Mouse (Mus musculus): ENCODE measurements around the gene Mrc2.

Gene Mrc2

GRCm38 (mm10) chr11:105350643-105351042 lies 58.2 kb downstream of the Mrc2 start:
- DNase-seq (ENCODE audit: extremely low read depth, low read depth): no peak

GRCm38 (mm10) chr11:105352152-105352551 lies 59.7 kb downstream of the Mrc2 start:
- DNase-seq (ENCODE audit: extremely low read depth, low read depth): no peak

GRCm38 (mm10) chr11:105352954-105353890 lies 60.8 kb downstream of the Mrc2 start:
- DNase-seq (ENCODE audit: extremely low read depth, low read depth): no peak

GRCm38 (mm10) chr11:105353891-105354280 lies 61.4 kb downstream of the Mrc2 start:
- DNase-seq (ENCODE audit: extremely low read depth, low read depth): no peak

- no peak for DNase-seq (ENCODE audit: extremely low read depth, low read depth)
Measured at GRCm38 (mm10) chr11:105356301-105356700, 63.9 kb downstream of the Mrc2 start.

- no peak for DNase-seq (ENCODE audit: extremely low read depth, low read depth)
Measured at GRCm38 (mm10) chr11:105362041-105362765, 69.8 kb downstream of the Mrc2 start.

- DNase-seq (ENCODE audit: extremely low read depth, low read depth): no peak
Measured at GRCm38 (mm10) chr11:105362946-105363597, 70.6 kb downstream of the Mrc2 start.

DNA sequence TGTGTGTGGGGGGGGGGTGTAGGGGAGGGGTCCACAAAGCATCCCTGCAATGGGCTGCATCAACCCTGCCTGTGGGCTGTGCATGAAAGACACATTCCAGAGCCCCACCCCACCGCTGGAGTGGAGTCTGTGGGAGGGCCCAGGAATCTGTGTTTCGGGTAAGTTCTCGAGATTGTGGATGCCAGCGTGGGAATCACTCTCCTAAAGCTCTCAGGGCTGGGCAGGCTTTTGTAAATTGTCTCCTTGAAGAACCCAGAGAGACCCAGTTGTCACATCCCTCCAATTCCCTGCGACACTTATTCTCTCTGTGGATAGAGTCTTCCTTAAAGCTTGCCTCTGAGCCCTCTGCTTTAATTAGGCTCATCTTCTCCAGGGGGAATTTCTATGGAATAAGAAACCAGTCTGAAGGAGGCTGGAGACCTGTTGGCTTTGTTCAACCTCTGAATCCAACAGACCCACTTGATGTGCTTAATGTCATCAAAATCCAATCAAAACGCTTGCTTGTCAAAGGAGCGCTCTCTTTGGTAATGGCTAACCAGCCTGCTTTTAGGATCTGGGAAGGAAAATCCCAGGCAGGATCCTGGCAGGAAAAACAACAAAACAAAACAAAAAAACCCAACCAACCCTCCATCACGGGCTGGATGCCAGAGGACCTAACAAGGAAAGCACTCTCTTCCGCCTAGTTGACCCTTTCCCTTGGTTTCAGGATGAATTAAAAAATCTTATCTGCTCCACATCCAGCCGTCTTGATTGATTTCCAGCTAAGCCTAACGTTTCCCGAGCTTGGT lies 71.3 kb downstream of the Mrc2 start:
- no peak for DNase-seq (ENCODE audit: extremely low read depth, low read depth)

- DNase-seq (ENCODE audit: extremely low read depth, low read depth): no peak
Measured at GRCm38 (mm10) chr11:105364386-105365065, 72.1 kb downstream of the Mrc2 start.

DNA sequence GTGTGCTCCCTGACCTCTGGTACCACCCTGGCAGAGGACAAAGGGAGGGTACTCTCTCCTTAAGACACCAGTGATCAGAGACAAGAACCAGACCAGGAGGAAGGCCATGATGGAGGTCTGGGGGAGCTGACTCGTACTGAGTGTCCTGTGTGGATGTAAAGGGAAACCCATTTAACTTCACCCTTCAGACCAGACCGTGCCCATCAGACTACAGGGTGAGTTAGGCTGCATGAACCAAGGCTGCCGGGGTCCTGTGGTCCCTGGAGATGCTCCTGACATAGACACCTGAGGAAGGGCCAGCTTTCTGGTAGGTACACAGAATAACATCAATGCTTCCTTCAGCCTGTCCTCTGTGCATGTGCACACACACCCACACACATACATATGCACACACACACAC lies 73.2 kb downstream of the Mrc2 start:
- DNase-seq (ENCODE audit: extremely low read depth, low read depth): no peak

DNA sequence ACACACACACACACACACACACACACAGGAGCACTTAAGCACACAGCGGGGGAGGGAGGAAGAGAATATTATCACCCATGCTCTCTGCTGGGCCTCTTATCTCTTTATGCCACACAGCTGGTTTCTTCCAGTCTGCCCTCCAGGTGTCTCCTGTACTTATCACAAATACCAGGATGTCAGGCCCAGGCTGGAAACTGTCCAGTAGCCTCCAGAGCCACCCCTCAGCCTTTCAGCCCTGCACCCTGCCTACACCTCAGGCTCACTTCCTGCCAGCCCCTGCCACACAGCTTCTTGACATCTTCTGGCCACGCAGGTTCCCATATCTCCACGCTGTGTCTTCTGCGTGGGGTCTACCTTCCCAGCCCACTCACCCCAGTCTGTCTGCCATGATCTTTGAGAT lies 73.6 kb downstream of the Mrc2 start:
- peak; percentile 76 for DNase-seq (ENCODE audit: extremely low read depth, low read depth)

- DNase-seq (ENCODE audit: extremely low read depth, low read depth): no peak
Measured at GRCm38 (mm10) chr11:105367163-105367562, 74.7 kb downstream of the Mrc2 start.

GRCm38 (mm10) chr11:105368833-105369232 lies 76.4 kb downstream of the Mrc2 start:
- DNase-seq (ENCODE audit: extremely low read depth, low read depth): no peak

GRCm38 (mm10) chr11:105369526-105370386 lies 77.3 kb downstream of the Mrc2 start:
- DNase-seq (ENCODE audit: extremely low read depth, low read depth): no peak

DNA sequence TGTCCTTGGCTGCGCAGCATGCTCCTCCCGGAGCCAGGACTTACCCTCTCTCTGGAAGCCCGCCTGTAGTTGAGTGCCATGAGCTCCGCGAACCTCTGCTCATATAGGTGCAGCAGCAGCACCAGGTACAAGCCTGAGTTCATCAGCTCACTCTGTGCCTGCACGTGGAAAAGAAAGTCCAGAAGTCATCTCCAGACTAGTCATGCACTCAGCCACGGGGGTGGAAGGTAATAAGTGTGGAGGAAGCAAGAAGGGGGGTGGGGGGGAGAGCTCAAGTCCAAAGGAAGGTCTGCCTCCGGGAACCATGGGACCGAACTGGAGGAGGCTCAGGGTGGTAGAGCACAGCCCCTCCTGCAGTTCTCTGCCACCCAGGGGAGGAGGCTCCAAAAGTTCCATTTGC lies 79.4 kb downstream of the Mrc2 start:
- no peak for DNase-seq (ENCODE audit: extremely low read depth, low read depth)

DNA sequence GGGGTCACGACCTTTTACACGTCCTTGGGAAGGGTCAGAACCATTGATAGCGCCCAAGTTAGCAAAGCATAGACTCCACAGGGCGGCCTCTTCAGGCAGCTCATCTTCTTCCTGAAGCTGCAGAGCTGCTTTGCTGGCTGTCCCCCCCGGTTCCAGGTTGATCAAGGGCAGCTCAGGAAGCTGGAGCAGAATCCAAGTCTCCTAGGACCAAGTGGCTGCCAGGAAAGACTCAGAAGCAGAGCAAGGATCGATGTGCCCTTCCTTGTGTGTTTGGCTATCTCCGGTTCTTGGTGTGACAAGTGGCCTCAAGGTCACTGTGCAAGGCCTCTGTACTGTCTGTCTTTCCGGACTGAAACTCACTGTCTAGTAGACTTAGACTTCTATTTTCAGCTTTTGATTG lies 81.4 kb downstream of the Mrc2 start:
- DNase-seq (ENCODE audit: extremely low read depth, low read depth): no peak

DNA sequence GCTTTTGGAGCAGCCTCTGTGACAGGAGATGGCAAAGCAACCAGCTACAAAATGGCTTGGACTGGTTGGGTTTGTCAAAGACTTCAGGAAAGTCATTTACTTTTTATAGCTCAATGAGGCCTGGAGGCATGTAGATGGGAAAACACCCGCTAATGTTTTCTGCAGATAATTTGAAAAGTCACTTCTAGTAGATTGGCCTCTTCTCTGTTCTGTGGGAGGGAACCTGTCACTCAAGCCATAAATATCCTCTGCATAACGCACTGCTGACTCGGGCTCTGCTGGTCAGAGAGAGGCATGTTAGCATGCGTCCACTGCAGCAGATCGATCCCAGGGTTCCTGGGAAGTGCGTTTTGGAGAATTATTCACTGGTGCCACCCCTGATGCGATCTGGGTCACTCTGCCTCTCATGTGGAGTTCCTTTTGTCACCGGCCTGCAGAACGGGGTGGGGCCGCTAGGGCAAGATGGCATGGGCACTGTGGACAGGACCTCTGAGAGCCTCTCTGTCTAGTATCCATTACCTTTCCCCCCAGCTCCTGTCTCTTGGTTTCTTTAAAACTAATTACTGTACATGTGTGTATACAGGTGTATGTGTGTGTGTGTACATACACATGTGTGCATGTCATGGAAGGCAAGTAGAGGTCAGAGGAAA lies 82.2 kb downstream of the Mrc2 start:
- DNase-seq (ENCODE audit: extremely low read depth, low read depth): no peak

DNA sequence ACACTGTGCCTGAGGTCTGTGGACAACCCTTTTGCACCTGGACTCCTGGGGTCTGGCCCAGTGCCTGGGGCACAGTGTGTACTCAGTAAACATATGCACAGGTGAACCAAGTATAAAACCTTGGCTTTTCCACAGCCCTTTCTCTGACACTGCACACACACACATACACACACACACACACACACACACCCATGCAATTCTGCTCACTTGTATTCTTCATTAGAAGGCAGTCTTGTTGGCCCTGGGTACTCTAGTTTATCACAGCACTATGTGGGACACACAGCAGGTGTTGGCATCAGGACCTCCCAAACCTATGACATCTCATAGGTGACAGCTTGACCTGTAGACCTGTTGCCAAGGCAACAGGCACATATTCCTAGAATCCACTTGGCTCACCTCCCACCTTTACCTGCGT lies 83.4 kb downstream of the Mrc2 start:
- no peak for DNase-seq (ENCODE audit: extremely low read depth, low read depth)

- DNase-seq (ENCODE audit: extremely low read depth, low read depth): no peak
Measured at GRCm38 (mm10) chr11:105385266-105385665, 92.8 kb downstream of the Mrc2 start.
